Mouse (Mus musculus) fibroblast of lung, adult 2 months (primary cell): Measurements from ENCODE around the gene Uggt2.

ENCODE experiments used
- DNase-seq: peaks from one replicate; pipeline ENCODE4 v3.0.0-alpha.2; 2011; ENCODE audit warnings: low read depth

Gene Uggt2

GRCm38 (mm10) chr14:118980890-118981289 lies 118.3 kb downstream of the Uggt2 start:
- DNase-seq: no peak

- no peak for DNase-seq
Observed at GRCm38 (mm10) chr14:118980358-118980757, 118.9 kb downstream of the Uggt2 start.

- no peak for DNase-seq
Observed at GRCm38 (mm10) chr14:118979571-118980325, 119.5 kb downstream of the Uggt2 start.

- DNase-seq: no peak
Observed at GRCm38 (mm10) chr14:118977136-118977816, 122.0 kb downstream of the Uggt2 start.

GRCm38 (mm10) chr14:118972268-118972667 lies 127.0 kb downstream of the Uggt2 start:
- DNase-seq: no peak

GRCm38 (mm10) chr14:118967646-118968045 lies 131.6 kb downstream of the Uggt2 start:
- DNase-seq: no peak

- no peak for DNase-seq
Observed at GRCm38 (mm10) chr14:118965356-118966000, 133.8 kb downstream of the Uggt2 start.

GRCm38 (mm10) chr14:118958010-118958409 lies 141.2 kb downstream of the Uggt2 start:
- no peak for DNase-seq

GRCm38 (mm10) chr14:118951912-118952583 lies 147.2 kb downstream of the Uggt2 start:
- DNase-seq: no peak

- DNase-seq: no peak
Observed at GRCm38 (mm10) chr14:118948841-118949240, 150.4 kb downstream of the Uggt2 start.

GRCm38 (mm10) chr14:118944702-118945101 lies 154.5 kb downstream of the Uggt2 start:
- DNase-seq: no peak

GRCm38 (mm10) chr14:118942076-118942475 lies 157.2 kb downstream of the Uggt2 start:
- DNase-seq: no peak

- DNase-seq: no peak
Observed at GRCm38 (mm10) chr14:118940796-118941495, 158.3 kb downstream of the Uggt2 start.

GRCm38 (mm10) chr14:118938551-118938950 lies 160.7 kb downstream of the Uggt2 start:
- DNase-seq: no peak

GRCm38 (mm10) chr14:118937533-118938492 lies 161.4 kb downstream of the Uggt2 start, which contains the start of gene Dnajc3:
TSS of gene Dnajc3 (plus strand) at chr14:118937976.
- peak; percentile 98 for DNase-seq

GRCm38 (mm10) chr14:118936952-118937351 lies 162.3 kb downstream of the Uggt2 start:
- DNase-seq: no peak

- DNase-seq: no peak
Observed at GRCm38 (mm10) chr14:118936236-118936635, 163.0 kb downstream of the Uggt2 start.
